Mouse (Mus musculus) left cerebral cortex, adult 2 months (tissue): ENCODE measurements around the gene Sirt3. TPM values are rescaled to one million over a fixed set of nuclear protein-coding genes. Genes with fewer than 3 reads are reported as not detected.

Experiments used
- DNase-seq, 2 experiments: peaks; one replicate each; pipeline ENCODE4 v3.0.0; 2021 to 2022; ENCODE audit warnings: low spot score in 2 of 2, mixed read lengths in 1 of 2; ENCODE audit errors: extremely low spot score in 1 of 2
- H3K27ac ChIP-seq: fragments of 200-600 bp; 2 replicates; pipeline ENCODE4 v1.8.1; 2022
- H3K4me3 ChIP-seq: fragments of 200-600 bp; 2 replicates; pipeline ENCODE4 v1.8.1; 2022
- CTCF ChIP-seq: fragments of 200-600 bp; IDR thresholded peaks from 2 replicates; pipeline ENCODE4 v1.8.1; 2022; ENCODE audit warnings: antibody characterized with exemption, mild to moderate bottlenecking, moderate library complexity
- intact Hi-C: fragments of 180-260 bp; cut with DNase I; formaldehyde crosslinking; loops from one replicate; pipeline ENCODE4 v1.15.1; 2025
- total RNA-seq, 2 experiments: library from RNA; stranded (reverse); gene quantifications; 2 replicates each; pipeline ENCODE4 v1.2.3; 2021

The Sirt3 gene
- total RNA-seq, 2 experiments from 2014 or later, result 72.2 to 76.5 TPM

GRCm38 (mm10) chr7:140822731-140823130, 59.4 kb downstream of the Sirt3 start:
- Histone ChIP-seq H3K4me3 (no peak overlapping the region), H3K27ac (no peak overlapping the region; the same call in 1 of the 2 replicates)
- intact Hi-C loops, result no loop called here
- no peak for TF ChIP-seq CTCF
- no peak for DNase-seq

- intact Hi-C loops, result no loop called here
- TF ChIP-seq CTCF, result no peak
- peak within 1 kb of the TSS; percentile 93 for H3K27ac ChIP-seq
- peak within 1 kb of the TSS; percentile 49 for H3K4me3 ChIP-seq
- peak; percentile 67 to 68 for DNase-seq
These were observed 60.3 kb downstream of the Sirt3 start, which contains the start of gene Zfp941 for GRCm38 (mm10) chr7:140821653-140822329. Zfp941 (minus strand) TSS chr7:140822178.

GRCm38 (mm10) chr7:140821305-140821652, 60.8 kb downstream of the Sirt3 start:
- peak overlapping the region; percentile 93 for H3K27ac ChIP-seq
- intact Hi-C loops, result no loop called here
- DNase-seq, result no peak
- peak overlapping the region; percentile 49 for H3K4me3 ChIP-seq
- no peak for TF ChIP-seq CTCF

- intact Hi-C loops, result no loop called here
- Histone ChIP-seq H3K27ac (no peak overlapping the region), H3K4me3 (no peak overlapping the region)
- TF ChIP-seq CTCF, result no peak
- DNase-seq, result no peak
These were observed 61.9 kb downstream of the Sirt3 start for GRCm38 (mm10) chr7:140820173-140820572.

Other genes starting within 250 kb of the Sirt3 start
- not detected for gene Olfr53, start 235.9 kb downstream of the Sirt3 start, total RNA-seq
- gene Olfr539, start 222.4 kb downstream of the Sirt3 start, total RNA-seq, result under 1 TPM; 0.05 to 0.09 TPM
- gene Olfr45, start 200.4 kb downstream of the Sirt3 start, total RNA-seq, result not detected
- not detected for gene Olfr541, start 185.0 kb downstream of the Sirt3 start, total RNA-seq
- gene Cyp2e1, start 118.6 kb downstream of the Sirt3 start, total RNA-seq, result not detected
- gene Syce1, start 94.5 kb downstream of the Sirt3 start, total RNA-seq, result under 1 TPM; 0.32 to 0.47 TPM
- 10 to 100 TPM; 29.1 to 31.2 TPM for gene Zfp941, start 60.1 kb downstream of the Sirt3 start, total RNA-seq
- gene Urah, start 47.3 kb downstream of the Sirt3 start, total RNA-seq, result 1 to 10 TPM; 3.9 to 5.9 TPM
- gene Scgb1c1, start 36.8 kb downstream of the Sirt3 start, total RNA-seq, result not detected
- not detected for gene Odf3, start 34.5 kb downstream of the Sirt3 start, total RNA-seq
- gene Gm45785, start 26.0 kb downstream of the Sirt3 start, total RNA-seq, result 1 to 10 TPM; 1.5 to 2.6 TPM
- 10 to 100 TPM; 62.1 to 74.2 TPM for gene Ric8a, start 25.4 kb downstream of the Sirt3 start, total RNA-seq
- gene Bet1l, start 24.7 kb downstream of the Sirt3 start, total RNA-seq, result 10 to 100 TPM; 24.6 to 24.8 TPM
- 100 to 1,000 TPM; 101 to 107 TPM for gene Psmd13, start 341 bp downstream of the Sirt3 start, total RNA-seq
- 1 to 10 TPM in 1 of 2 experiments, not detected in 1; 2.0 TPM for gene Cox8b, start 18.1 kb upstream of the Sirt3 start, total RNA-seq
- gene Nlrp6, start 38.6 kb upstream of the Sirt3 start, total RNA-seq, result 1 to 10 TPM in 1 of 2 experiments, under 1 TPM in 1; 0.68 to 1.2 TPM
- 1 to 10 TPM; 4.5 to 4.7 TPM for gene Pgghg, start 59.1 kb upstream of the Sirt3 start, total RNA-seq
- not detected for gene Ifitm5, start 68.0 kb upstream of the Sirt3 start, total RNA-seq
- gene Gm45717, start 73.6 kb upstream of the Sirt3 start, total RNA-seq, result not detected
- gene Ifitm2, start 73.7 kb upstream of the Sirt3 start, total RNA-seq, result 10 to 100 TPM; 10.8 to 17.7 TPM
- gene Ifitm1, start 84.9 kb upstream of the Sirt3 start, total RNA-seq, result 1 to 10 TPM; 3.7 to 5.8 TPM
- gene Ifitm3, start 128.5 kb upstream of the Sirt3 start, total RNA-seq, result 10 to 100 TPM; 10.9 to 16.7 TPM
- gene Ifitm6, start 135.6 kb upstream of the Sirt3 start, total RNA-seq, result under 1 TPM in 1 of 2 experiments, not detected in 1; 0.57 TPM
- not detected for gene Gm17387, start 146.8 kb upstream of the Sirt3 start, total RNA-seq
- 10 to 100 TPM; 87.4 to 95.9 TPM for gene B4galnt4, start 178.8 kb upstream of the Sirt3 start, total RNA-seq
- not detected for gene Pkp3, start 195.9 kb upstream of the Sirt3 start, total RNA-seq
- 1 to 10 TPM; 1.7 to 3.4 TPM for gene Sigirr, start 218.3 kb upstream of the Sirt3 start, total RNA-seq
- not detected for gene Ano9, start 235.5 kb upstream of the Sirt3 start, total RNA-seq
- gene Ptdss2, start 240.1 kb upstream of the Sirt3 start, total RNA-seq, result 10 to 100 TPM; 46.9 to 51.6 TPM